ENCODE assay signal across 18 mouse cellular contexts in genomic region chr14:18720601-18721591, GRCm38 (mm10).
"Had no signal": no experiment of that assay in that cellular context is flagged by ENCODE, and none has a peak within 500 bp of the region (broad histone marks: within the 10 kb centered on the region; RNA-seq: fewer than 3 reads in every experiment).

No protein-coding gene starts in this region.

- H3K4me1 ChIP-seq: limb, embryonic 15.5 days; liver, embryonic 15.5 days; midbrain, embryonic 12.5 days; neural tube, embryonic 13.5 days; stomach, embryonic 15.5 days had no signal

- H3K4me2 ChIP-seq: limb, embryonic 15.5 days; liver, embryonic 15.5 days; midbrain, embryonic 12.5 days; neural tube, embryonic 13.5 days; stomach, embryonic 15.5 days had no signal

- ATAC-seq: hindbrain, postnatal 0 days; midbrain, embryonic 16.5 days had no signal

- DNase-seq: kidney, adult 11 months; kidney, adult 9 months; kidney, postnatal 4 days; lung, postnatal 10 days; retina, postnatal 1 day; right cerebral cortex, postnatal 4 days; spleen, adult 18-20 months; thymus, adult 18-20 months; thymus, postnatal 14 days had no signal

- H3K9me3 ChIP-seq: limb, embryonic 15.5 days; liver, embryonic 15.5 days; midbrain, embryonic 12.5 days; neural tube, embryonic 13.5 days; stomach, embryonic 15.5 days had no signal

- H3K9ac ChIP-seq: limb, embryonic 15.5 days; liver, embryonic 15.5 days; midbrain, embryonic 12.5 days; neural tube, embryonic 13.5 days; stomach, embryonic 15.5 days had no signal

- H3K36me3 ChIP-seq: limb, embryonic 15.5 days; liver, embryonic 15.5 days; midbrain, embryonic 12.5 days; neural tube, embryonic 13.5 days; stomach, embryonic 15.5 days had no signal

- H3K27ac ChIP-seq: hindbrain, postnatal 0 days; kidney, postnatal 0 days; layer of hippocampus, adult 2 months; limb, embryonic 15.5 days; liver, embryonic 15.5 days; midbrain, embryonic 12.5 days; neural tube, embryonic 13.5 days; stomach, embryonic 15.5 days had no signal

- H3K27me3 ChIP-seq: limb, embryonic 15.5 days; liver, embryonic 15.5 days; midbrain, embryonic 12.5 days; neural tube, embryonic 13.5 days; stomach, embryonic 15.5 days had no signal

- H3K4me3 ChIP-seq: layer of hippocampus, adult 2 months; limb, embryonic 15.5 days; liver, embryonic 15.5 days; midbrain, embryonic 12.5 days; neural tube, embryonic 13.5 days; stomach, embryonic 15.5 days had no signal
